Mouse (Mus musculus) neural tube, embryonic 14.5 days (tissue): Measurements from ENCODE around the gene Wdr20. TPM values are rescaled to one million over a fixed set of nuclear protein-coding genes. Genes with fewer than 3 reads are reported as not detected.

ENCODE experiments used
- ATAC-seq: fragments of 200-750 bp; cut with Nextera tagmentation; 2 replicates; pipeline ENCODE4 v1.8.0; 2017; ENCODE audit warnings: low read depth, mild to moderate bottlenecking, moderate TSS enrichment, moderate library complexity
- H3K27ac ChIP-seq: fragments of 300-500 bp; sonication (generic); 2 replicates; pipeline ENCODE4 v1.5.1; 2014; ENCODE audit warnings: low read depth, mild to moderate bottlenecking, control low read depth, low read length, moderate library complexity, mixed read lengths
- H3K27me3 ChIP-seq: fragments of 300-500 bp; sonication (generic); 2 replicates; pipeline ENCODE4 v1.6.1; 2014; ENCODE audit warnings: low read length; ENCODE audit not compliant: control insufficient read depth, insufficient read depth
- H3K36me3 ChIP-seq: fragments of 300-500 bp; sonication (generic); 2 replicates; pipeline ENCODE4 v1.6.1; 2014; ENCODE audit warnings: low read length, mixed read lengths; ENCODE audit not compliant: control insufficient read depth, insufficient read depth
- H3K4me1 ChIP-seq: fragments of 300-500 bp; sonication (generic); 2 replicates; pipeline ENCODE4 v1.6.1; 2014; ENCODE audit warnings: low read length; ENCODE audit not compliant: control insufficient read depth, insufficient read depth
- H3K4me2 ChIP-seq: fragments of 300-500 bp; sonication (generic); 2 replicates; pipeline ENCODE4 v1.6.1; 2014; ENCODE audit warnings: mild to moderate bottlenecking, low read depth, low read length, control low read depth
- H3K4me3 ChIP-seq: fragments of 300-500 bp; sonication (generic); 2 replicates; pipeline ENCODE4 v1.5.1; 2014; ENCODE audit warnings: low read depth, low read length, control low read depth, mixed read lengths
- H3K9ac ChIP-seq: fragments of 300-500 bp; sonication (generic); replicated peaks from 2 replicates; pipeline ENCODE4 v1.6.1; 2014; ENCODE audit warnings: low read depth, mild to moderate bottlenecking, control low read depth, low read length, mixed read lengths
- H3K9me3 ChIP-seq: fragments of 300-500 bp; sonication (generic); 2 replicates; pipeline ENCODE4 v1.6.1; 2016; ENCODE audit warnings: low read length; ENCODE audit not compliant: control insufficient read depth
- WGBS: fragments of 180-500 bp; shearing (Covaris S2); extraction: QIAGEN DNeasy Blood & Tissue Kit; methylation state at CpG from one replicate; pipeline ENCODE4 v1.1.7; 2014; 5-methylcytosine and 5-hydroxymethylcytosine counted together
- polyA plus RNA-seq: library from polyadenylated mRNA; unstranded; fragments of >200 nt; fragmentation: Nextera tagmentation; extraction: Ambion mirVana; gene quantifications from 2 replicates; pipeline ENCODE4 v1.2.1, GENCODE M21; 2014

Gene Wdr20
- polyA plus RNA-seq, 1 experiment from 2014 or later = 27.7 TPM

- Histone ChIP-seq H3K9me3 (no peaks in the 10 kb centered on the region), H3K4me3 (no peak overlapping the region), H3K4me2 (no peak overlapping the region), H3K9ac (no peak overlapping the region), H3K4me1 (no peaks in the 10 kb centered on the region), H3K27me3 (no peaks in the 10 kb centered on the region), H3K36me3 (no peaks in the 10 kb centered on the region), H3K27ac (no peak overlapping the region)
- WGBS = 94% methylated on average over 6 of the region's 6 CpGs
- no peak for ATAC-seq
These were observed 75.9 kb downstream of the Wdr20 start for GRCm38 (mm10) chr12:110813624-110814023.

- H3K4me3 ChIP-seq = no peak overlapping the region
- no peak for ATAC-seq
- 81% methylated on average over 17 of the region's 17 CpGs for WGBS
- no peak overlapping the region for H3K4me2 ChIP-seq
- no peaks in the 10 kb centered on the region for H3K4me1 ChIP-seq
- no peak overlapping the region for H3K27ac ChIP-seq
- no peak overlapping the region for H3K9ac ChIP-seq
- no peaks in the 10 kb centered on the region for H3K27me3 ChIP-seq
- no peaks in the 10 kb centered on the region for H3K9me3 ChIP-seq
- no peaks in the 10 kb centered on the region for H3K36me3 ChIP-seq
These were observed 77.2 kb downstream of the Wdr20 start for GRCm38 (mm10) chr12:110814924-110815323.

DNA sequence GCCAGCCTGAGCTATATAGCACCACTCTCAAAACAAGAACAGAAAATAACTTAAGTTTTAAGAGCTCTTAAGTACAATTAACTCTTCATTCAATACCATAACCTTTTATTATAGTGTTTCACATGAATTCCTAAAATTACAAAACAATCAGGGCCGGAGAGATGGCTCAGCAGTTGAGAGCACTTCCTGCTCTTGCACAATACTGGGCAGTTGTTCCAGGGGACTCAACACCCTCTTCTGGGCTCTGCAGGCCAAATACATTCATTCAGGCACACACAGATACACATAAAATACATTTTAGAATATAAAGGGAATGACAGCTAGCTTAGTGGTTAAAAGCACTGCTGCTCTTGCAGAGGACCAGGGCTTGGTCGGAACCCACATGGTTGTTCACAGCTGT lies 79.1 kb downstream of the Wdr20 start:
- Histone ChIP-seq H3K9ac (no peak overlapping the region), H3K27ac (no peak overlapping the region), H3K4me1 (no peaks in the 10 kb centered on the region), H3K27me3 (no peaks in the 10 kb centered on the region), H3K9me3 (no peaks in the 10 kb centered on the region), H3K4me2 (no peak overlapping the region), H3K4me3 (no peak overlapping the region), H3K36me3 (no peaks in the 10 kb centered on the region)
- WGBS = 89% methylated on average over 2 of the region's 2 CpGs
- ATAC-seq = no peak

DNA sequence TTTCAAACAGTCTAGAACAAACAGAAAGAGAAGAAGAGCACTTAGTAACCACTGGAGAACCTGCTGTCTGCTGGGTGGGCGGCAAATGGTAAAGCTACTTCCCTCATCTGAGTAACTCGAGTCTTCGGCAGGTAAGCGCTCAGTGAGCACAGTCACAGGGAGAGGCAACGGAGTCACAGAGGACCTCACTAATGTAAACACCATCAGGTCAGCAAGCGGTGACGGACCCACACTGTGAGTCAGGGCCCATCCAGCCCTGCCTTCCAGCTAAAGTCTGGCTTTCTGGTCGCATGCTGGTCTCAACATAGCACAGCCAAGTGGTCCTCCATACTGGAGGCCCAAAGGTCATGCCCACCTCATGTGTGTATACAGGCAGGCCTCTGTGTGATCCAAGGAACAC lies 81.6 kb downstream of the Wdr20 start:
- H3K27ac ChIP-seq = no peak overlapping the region
- ATAC-seq = no peak
- WGBS = 81% methylated on average over 8 of the region's 8 CpGs
- H3K27me3 ChIP-seq = no peaks in the 10 kb centered on the region
- no peaks in the 10 kb centered on the region for H3K4me1 ChIP-seq
- H3K9me3 ChIP-seq = no peaks in the 10 kb centered on the region
- H3K36me3 ChIP-seq = no peaks in the 10 kb centered on the region
- H3K4me2 ChIP-seq = no peak overlapping the region
- no peak overlapping the region for H3K4me3 ChIP-seq
- no peak overlapping the region for H3K9ac ChIP-seq

- Histone ChIP-seq H3K4me3 (no peak overlapping the region), H3K27ac (no peak overlapping the region), H3K4me1 (no peaks in the 10 kb centered on the region), H3K36me3 (no peaks in the 10 kb centered on the region), H3K4me2 (no peak overlapping the region), H3K9ac (no peak overlapping the region), H3K9me3 (no peaks in the 10 kb centered on the region), H3K27me3 (no peaks in the 10 kb centered on the region)
- ATAC-seq = no peak
- WGBS = 86% methylated on average over 2 of the region's 2 CpGs
These were observed 84.0 kb downstream of the Wdr20 start for GRCm38 (mm10) chr12:110821787-110822186.

DNA sequence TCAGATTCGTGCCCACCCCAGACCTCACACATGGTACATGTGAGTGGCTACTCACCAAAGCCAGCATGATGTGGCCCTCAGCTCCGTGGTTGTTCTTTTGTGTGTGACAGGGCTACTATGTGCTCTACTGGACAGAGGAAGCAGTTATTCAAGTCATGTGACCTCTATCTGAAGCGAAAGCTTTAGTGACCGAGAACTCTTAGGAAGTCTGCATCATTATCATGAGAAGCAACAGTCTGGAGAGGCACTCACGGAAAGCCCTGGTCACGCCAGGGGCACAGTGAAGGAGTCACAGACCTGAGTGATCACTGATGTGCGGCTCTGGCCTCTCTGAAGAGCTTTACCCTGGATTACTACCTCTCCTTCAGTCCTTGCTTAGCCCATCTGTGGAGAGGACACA lies 84.6 kb downstream of the Wdr20 start:
- no peak overlapping the region for H3K9ac ChIP-seq
- H3K4me3 ChIP-seq = no peak overlapping the region
- WGBS = 86% methylated on average over 7 of the region's 7 CpGs
- H3K9me3 ChIP-seq = no peaks in the 10 kb centered on the region
- ATAC-seq = no peak
- H3K4me2 ChIP-seq = no peak overlapping the region
- no peaks in the 10 kb centered on the region for H3K4me1 ChIP-seq
- no peaks in the 10 kb centered on the region for H3K27me3 ChIP-seq
- no peaks in the 10 kb centered on the region for H3K36me3 ChIP-seq
- H3K27ac ChIP-seq = no peak overlapping the region

GRCm38 (mm10) chr12:110828908-110829307 lies 91.2 kb downstream of the Wdr20 start:
- Histone ChIP-seq H3K4me2 (no peak overlapping the region), H3K27me3 (no peaks in the 10 kb centered on the region), H3K9me3 (no peaks in the 10 kb centered on the region), H3K4me3 (no peak overlapping the region), H3K9ac (no peak overlapping the region), H3K36me3 (no peaks in the 10 kb centered on the region), H3K4me1 (no peaks in the 10 kb centered on the region), H3K27ac (no peak overlapping the region)
- 93% methylated on average over 4 of the region's 4 CpGs for WGBS
- ATAC-seq = no peak

GRCm38 (mm10) chr12:110830293-110831024 lies 92.7 kb downstream of the Wdr20 start:
- no peaks in the 10 kb centered on the region for H3K27me3 ChIP-seq
- WGBS = 86% methylated on average over 9 of the region's 11 CpGs
- no peak overlapping the region for H3K4me3 ChIP-seq
- H3K27ac ChIP-seq = no peak overlapping the region
- ATAC-seq = no peak
- no peaks in the 10 kb centered on the region for H3K36me3 ChIP-seq
- no peak overlapping the region for H3K9ac ChIP-seq
- H3K4me2 ChIP-seq = no peak overlapping the region
- H3K9me3 ChIP-seq = no peaks in the 10 kb centered on the region
- no peaks in the 10 kb centered on the region for H3K4me1 ChIP-seq

DNA sequence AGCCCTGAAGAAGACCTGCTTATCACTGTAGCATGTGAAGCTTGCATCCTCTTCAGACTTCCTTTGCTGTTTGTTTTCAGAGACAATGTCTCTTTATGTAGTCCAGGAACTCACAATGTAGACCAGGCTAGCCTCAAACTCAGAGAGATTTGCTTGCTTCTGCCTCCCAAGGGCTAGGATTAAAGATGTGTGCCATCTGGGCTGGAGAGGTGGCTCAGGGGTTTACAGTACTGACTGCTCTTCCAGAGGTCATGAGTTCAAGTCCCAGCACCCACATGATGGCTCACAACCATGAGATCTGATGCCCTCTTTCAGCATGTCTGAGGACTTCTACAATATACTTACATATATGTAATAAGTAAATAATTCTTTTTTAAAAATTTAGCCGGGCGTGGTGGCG lies 97.4 kb downstream of the Wdr20 start:
- Histone ChIP-seq H3K4me2 (no peak overlapping the region), H3K9ac (no peak overlapping the region)
- WGBS = 98% methylated on average over 3 of the region's 3 CpGs

More for the DNA sequence above, 97.4 kb downstream of the Wdr20 start:
- no peak for ATAC-seq
- H3K27ac ChIP-seq = no peak overlapping the region
- no peaks in the 10 kb centered on the region for H3K36me3 ChIP-seq
- no peaks in the 10 kb centered on the region for H3K9me3 ChIP-seq
- H3K4me3 ChIP-seq = no peak overlapping the region
- no peaks in the 10 kb centered on the region for H3K27me3 ChIP-seq
- H3K4me1 ChIP-seq = peaks cover 6% of the 10 kb centered on the region; the same call in 1 of the 2 replicates
